Mouse (Mus musculus): ENCODE data around the gene Rab3d. TPM values are rescaled to one million over a fixed set of nuclear protein-coding genes. Genes with fewer than 3 reads are reported as not detected.

Rab3d gene
- polyA plus RNA-seq (2012; rRNA removed), result 34.9 and 40.3 TPM in 2 replicates

- Histone ChIP-seq H3K27me3 (ENCODE audit: control insufficient read depth, insufficient read depth, low read length) (no peaks in the 10 kb centered on the region), H3K36me3 (ENCODE audit: control insufficient read depth, insufficient read depth, low read length) (no peaks in the 10 kb centered on the region), H3K4me3 (ENCODE audit: control insufficient read depth, insufficient read depth, low read length) (peak within 1 kb of the TSS; percentile 72), H3K4me1 (replicated peaks; ENCODE audit: control insufficient read depth, insufficient read depth, low read length) (peaks cover 11% of the 10 kb centered on the region), H3K27ac (ENCODE audit: control insufficient read depth, insufficient read depth, low read length) (no peak within 1 kb of the TSS)
- whole genome bisulfite sequencing, result under 1% methylated on average over 36 of the region's 36 CpGs
- TF ChIP-seq CTCF (IDR thresholded peaks at IDR 0.05; ENCODE audit: borderline replicate concordance, control insufficient read depth, extremely low read depth, insufficient read depth, low read length, poor library complexity) (peak; percentile 60; the same call in 1 of the 2 replicates), POLR2A (IDR thresholded peaks at IDR 0.05; ENCODE audit: control insufficient read depth, extremely low read depth, insufficient read depth, low read length, poor library complexity) (peak; percentile 80)
- peak; percentile 95 for DNase-seq
Observed at GRCm38 (mm10) chr9:21918035-21918592, at the start of gene Rab3d. TSS of gene Rab3d (minus strand) at chr9:21918192.

DNA sequence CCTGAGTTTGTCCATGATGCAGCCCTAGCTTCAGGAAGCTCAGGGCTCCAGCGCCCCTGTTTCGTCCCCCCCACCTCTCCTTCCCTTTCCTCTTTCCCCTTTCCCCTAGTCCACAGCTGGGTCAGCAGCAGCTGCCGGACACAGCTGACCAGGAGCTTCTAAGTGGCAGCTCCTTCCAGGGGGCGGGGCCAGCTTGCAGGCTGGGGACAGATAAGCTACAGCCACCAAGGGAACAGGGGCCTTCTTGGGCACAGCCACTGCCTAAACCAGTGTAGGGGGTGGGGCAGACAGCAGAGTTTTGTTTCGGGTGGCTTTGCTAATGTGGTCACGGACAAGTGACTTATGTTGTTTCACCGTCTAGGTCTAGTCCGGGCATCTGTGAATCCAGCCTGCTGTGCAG is 45.4 kb upstream of the Rab3d start, which contains the start of gene Epor:
TSS of gene Epor (minus strand) at position 90 of the 400 bp plus-strand sequence.
- WGBS, result 63% methylated on average over 8 of the region's 8 CpGs
- no peak for DNase-seq
- H3K36me3 ChIP-seq (ENCODE audit: control insufficient read depth, insufficient read depth, low read length), result no peaks in the 10 kb centered on the region
- H3K4me3 ChIP-seq (ENCODE audit: control insufficient read depth, insufficient read depth, low read length), result peak within 1 kb of the TSS; percentile 9; the same call in 1 of the 2 replicates
- peaks cover 10% of the 10 kb centered on the region; the same call in 1 of the 2 replicates for H3K27me3 ChIP-seq (ENCODE audit: control insufficient read depth, insufficient read depth, low read length)
- TF ChIP-seq POLR2A (IDR thresholded peaks at IDR 0.05; ENCODE audit: control insufficient read depth, extremely low read depth, insufficient read depth, low read length, poor library complexity) (no peak), CTCF (IDR thresholded peaks at IDR 0.05; ENCODE audit: borderline replicate concordance, control insufficient read depth, extremely low read depth, insufficient read depth, low read length, poor library complexity) (no peak)
- peaks cover 17% of the 10 kb centered on the region for H3K4me1 ChIP-seq (replicated peaks; ENCODE audit: control insufficient read depth, insufficient read depth, low read length)
- no peak within 1 kb of the TSS for H3K27ac ChIP-seq (ENCODE audit: control insufficient read depth, insufficient read depth, low read length)

DNA sequence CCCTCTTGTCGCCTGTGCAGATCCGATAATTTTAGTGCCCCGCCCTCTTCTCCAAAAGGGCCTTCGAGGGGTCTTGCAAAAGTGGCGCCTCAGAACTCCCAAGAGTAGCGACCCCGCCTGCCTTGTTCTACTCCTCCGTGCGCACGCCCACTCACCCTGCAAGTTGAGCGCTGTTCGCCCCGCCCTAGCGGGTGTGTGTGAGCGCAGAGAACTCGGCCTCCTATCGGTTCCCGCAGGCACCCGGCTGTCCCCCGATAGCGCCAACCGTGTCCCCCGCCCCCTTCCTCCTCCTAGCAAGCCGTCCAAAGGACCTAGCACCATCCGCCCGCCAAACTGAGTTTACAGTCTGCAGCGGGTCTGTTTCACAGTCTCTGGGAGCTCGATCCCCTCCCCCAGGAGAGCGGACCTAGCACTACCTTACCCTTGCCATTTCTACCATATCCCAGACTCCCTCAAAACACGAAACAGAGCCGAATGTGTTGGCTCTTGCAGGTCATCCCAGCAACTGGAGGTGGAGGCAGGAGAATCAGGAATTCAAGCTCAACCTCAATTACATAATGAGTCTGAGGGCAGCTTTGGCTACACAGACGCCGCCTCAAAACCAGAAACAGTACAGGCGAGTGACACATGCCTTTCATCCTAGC is 44.5 kb upstream of the Rab3d start:
- 6% methylated on average over 34 of the region's 34 CpGs for WGBS
- Histone ChIP-seq H3K4me3 (ENCODE audit: control insufficient read depth, insufficient read depth, low read length) (peak overlapping the region; percentile 9; the same call in 1 of the 2 replicates), H3K36me3 (ENCODE audit: control insufficient read depth, insufficient read depth, low read length) (no peaks in the 10 kb centered on the region), H3K4me1 (replicated peaks; ENCODE audit: control insufficient read depth, insufficient read depth, low read length) (peaks cover 17% of the 10 kb centered on the region), H3K27ac (ENCODE audit: control insufficient read depth, insufficient read depth, low read length) (no peak overlapping the region), H3K27me3 (ENCODE audit: control insufficient read depth, insufficient read depth, low read length) (peaks cover 10% of the 10 kb centered on the region; the same call in 1 of the 2 replicates)
- DNase-seq, result peak; percentile 58
- no peak for TF ChIP-seq POLR2A (IDR thresholded peaks at IDR 0.05; ENCODE audit: control insufficient read depth, extremely low read depth, insufficient read depth, low read length, poor library complexity)
- TF ChIP-seq CTCF (IDR thresholded peaks at IDR 0.05; ENCODE audit: borderline replicate concordance, control insufficient read depth, extremely low read depth, insufficient read depth, low read length, poor library complexity), result 0 out of 2 replicates have a peak, but pooled peaks have one; percentile 35

DNA sequence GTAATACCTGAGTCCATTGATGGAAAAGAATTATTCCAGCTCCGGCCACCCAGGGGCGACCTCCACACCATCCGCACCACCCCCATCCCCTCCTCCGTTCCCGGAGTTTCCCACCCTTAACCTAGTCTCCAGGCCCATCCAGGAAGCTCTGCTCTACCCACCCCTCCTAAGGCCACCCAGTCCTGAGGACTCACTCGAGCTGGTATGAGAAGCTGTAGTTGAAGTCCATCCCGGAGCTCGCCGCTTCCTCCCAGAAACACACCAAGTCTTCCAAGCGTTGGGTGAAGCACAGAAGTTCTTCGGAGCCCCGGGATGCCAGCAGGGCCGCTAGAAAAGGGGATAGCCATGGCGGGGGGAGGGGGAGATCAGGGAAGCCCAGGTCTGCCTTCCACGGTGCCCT is 44.0 kb upstream of the Rab3d start:
- WGBS, result 2% methylated on average over 15 of the region's 15 CpGs
- peaks cover 17% of the 10 kb centered on the region for H3K4me1 ChIP-seq (replicated peaks; ENCODE audit: control insufficient read depth, insufficient read depth, low read length)
- peak overlapping the region; percentile 9; the same call in 1 of the 2 replicates for H3K4me3 ChIP-seq (ENCODE audit: control insufficient read depth, insufficient read depth, low read length)
- H3K36me3 ChIP-seq (ENCODE audit: control insufficient read depth, insufficient read depth, low read length), result no peaks in the 10 kb centered on the region
- TF ChIP-seq POLR2A (IDR thresholded peaks at IDR 0.05; ENCODE audit: control insufficient read depth, extremely low read depth, insufficient read depth, low read length, poor library complexity) (no peak), CTCF (IDR thresholded peaks at IDR 0.05; ENCODE audit: borderline replicate concordance, control insufficient read depth, extremely low read depth, insufficient read depth, low read length, poor library complexity) (no peak)
- peaks cover 10% of the 10 kb centered on the region; the same call in 1 of the 2 replicates for H3K27me3 ChIP-seq (ENCODE audit: control insufficient read depth, insufficient read depth, low read length)
- H3K27ac ChIP-seq (ENCODE audit: control insufficient read depth, insufficient read depth, low read length), result no peak overlapping the region
- DNase-seq, result no peak

GRCm38 (mm10) chr9:21961366-21961980 is 43.5 kb upstream of the Rab3d start:
- H3K36me3 ChIP-seq (ENCODE audit: control insufficient read depth, insufficient read depth, low read length), result no peaks in the 10 kb centered on the region
- H3K4me3 ChIP-seq (ENCODE audit: control insufficient read depth, insufficient read depth, low read length), result no peak overlapping the region; the same call in 1 of the 2 replicates
- TF ChIP-seq CTCF (IDR thresholded peaks at IDR 0.05; ENCODE audit: borderline replicate concordance, control insufficient read depth, extremely low read depth, insufficient read depth, low read length, poor library complexity), result no peak
- TF ChIP-seq POLR2A (IDR thresholded peaks at IDR 0.05; ENCODE audit: control insufficient read depth, extremely low read depth, insufficient read depth, low read length, poor library complexity), result no peak
- H3K4me1 ChIP-seq (replicated peaks; ENCODE audit: control insufficient read depth, insufficient read depth, low read length), result peaks cover 20% of the 10 kb centered on the region
- no peak overlapping the region for H3K27ac ChIP-seq (ENCODE audit: control insufficient read depth, insufficient read depth, low read length)
- 5% methylated on average over 35 of the region's 35 CpGs for WGBS
- H3K27me3 ChIP-seq (ENCODE audit: control insufficient read depth, insufficient read depth, low read length), result peaks cover 10% of the 10 kb centered on the region; the same call in 1 of the 2 replicates
- DNase-seq, result no peak

GRCm38 (mm10) chr9:21960558-21961208 is 42.7 kb upstream of the Rab3d start:
- H3K36me3 ChIP-seq (ENCODE audit: control insufficient read depth, insufficient read depth, low read length), result no peaks in the 10 kb centered on the region
- H3K4me3 ChIP-seq (ENCODE audit: control insufficient read depth, insufficient read depth, low read length), result no peak overlapping the region
- H3K4me1 ChIP-seq (replicated peaks; ENCODE audit: control insufficient read depth, insufficient read depth, low read length), result peaks cover 20% of the 10 kb centered on the region
- TF ChIP-seq CTCF (IDR thresholded peaks at IDR 0.05; ENCODE audit: borderline replicate concordance, control insufficient read depth, extremely low read depth, insufficient read depth, low read length, poor library complexity), result no peak
- TF ChIP-seq POLR2A (IDR thresholded peaks at IDR 0.05; ENCODE audit: control insufficient read depth, extremely low read depth, insufficient read depth, low read length, poor library complexity), result no peak
- WGBS, result 86% methylated on average over 26 of the region's 26 CpGs
- DNase-seq, result no peak
- no peak overlapping the region for H3K27ac ChIP-seq (ENCODE audit: control insufficient read depth, insufficient read depth, low read length)
- peaks cover 10% of the 10 kb centered on the region; the same call in 1 of the 2 replicates for H3K27me3 ChIP-seq (ENCODE audit: control insufficient read depth, insufficient read depth, low read length)
